8 mouse cellular contexts compared by ENCODE assay signal in the genomic region with DNA sequence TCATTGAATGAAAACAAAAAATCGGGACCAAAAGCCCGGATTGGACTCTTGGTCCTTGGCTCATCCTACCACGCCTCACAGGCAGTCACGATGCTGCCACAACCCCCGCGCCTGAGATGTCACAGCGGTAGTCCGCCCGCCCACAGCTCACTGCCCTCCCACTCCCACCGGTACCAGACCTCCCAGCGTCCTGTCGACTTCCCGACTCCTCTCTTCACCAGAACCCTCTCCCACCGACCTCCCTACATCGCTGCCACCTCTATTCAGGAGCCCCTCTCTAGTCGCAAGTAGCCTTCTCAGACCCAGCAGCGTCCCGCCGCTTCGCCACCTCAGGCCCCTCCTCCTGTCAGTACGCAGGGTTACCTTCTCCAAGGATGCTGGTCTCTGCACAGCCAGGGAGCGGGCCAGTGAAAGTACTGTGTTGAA. TPM values are rescaled to one million over a fixed set of nuclear protein-coding genes. Genes with fewer than 3 reads are reported as not detected.
DNase-seq lines count a peak whose midpoint lies in the region; ATAC-seq lines count a peak whose summit lies in the region.

No protein-coding gene starts in this region.

- H3K27ac ChIP-seq in brown adipose tissue, adult 24 weeks (replicated peaks; ENCODE audit: low read depth, low read length), result peak overlapping the region; percentile 74

- H3K4me1 ChIP-seq in brown adipose tissue, adult 24 weeks (ENCODE audit: control insufficient read depth, insufficient read depth, insufficient read length, low read length), result peaks cover 11% of the 10 kb centered on the region

- peak; percentile 24 to 46; a peak in 3 of 4 replicates for ATAC-seq in hematopoietic stem cell, adult 5-6 weeks (replicated peaks in 1 of 2; ENCODE audit: insufficient read depth in 1 of 2, low FRiP score in 2 of 2, low TSS enrichment in 1 of 2, low read depth in 1 of 2, poor library complexity in 2 of 2, severe bottlenecking in 2 of 2)

- H3K4me3 ChIP-seq in brown adipose tissue, adult 24 weeks (ENCODE audit: insufficient read depth, low read depth, low read length), result peak overlapping the region; percentile 98

- peak; percentile 86 for DNase-seq in Muller cell, postnatal 12 days (ENCODE audit: inconsistent ontology term)
- peak; percentile 43 for DNase-seq in forelimb bud, embryonic 11.5 days (ENCODE audit: low read depth, low spot score)
- DNase-seq in layer of hippocampus, adult 8-10 months (ENCODE audit: low spot score in 2 of 2), result peak; percentile 80
- DNase-seq in lung, adult 18-20 months, result peak; percentile 59 to 67
- DNase-seq in ovary, adult 18-20 months (ENCODE audit: low spot score), result peak; percentile 67
- DNase-seq in spleen, postnatal 4 days (ENCODE audit: low spot score in 2 of 2), result no peak

RNA-seq across cellular contexts. Expression of gene Snap29, which starts 0.5 kb away (rescaled TPM):
- 18.4 and 24.4 TPM in 2 replicates for polyA plus RNA-seq in brown adipose tissue, adult 24 weeks (2012; ENCODE audit: insufficient read depth, insufficient read length, missing spikeins)
- total RNA-seq in hematopoietic stem cell, adult 5-6 weeks (2017), result 19.8 and 23.1 TPM in 2 replicates
- total RNA-seq in layer of hippocampus, adult 8-10 months (2022), result 10 to 100 TPM; 19.5 to 21.6 (median 20.7) TPM

RNA-seq across cellular contexts. Expression of gene Pi4ka, which starts 0.8 kb away (rescaled TPM):
- polyA plus RNA-seq in brown adipose tissue, adult 24 weeks (2012; ENCODE audit: insufficient read depth, insufficient read length, missing spikeins), result 76.2 and 77.2 TPM in 2 replicates
- total RNA-seq in hematopoietic stem cell, adult 5-6 weeks (2017), result 42.2 and 46.0 TPM in 2 replicates
- 100 to 1,000 TPM; 261 to 306 (median 301) TPM for total RNA-seq in layer of hippocampus, adult 8-10 months (2022)

RNA-seq across cellular contexts. Expression of gene Crkl, which starts 46.5 kb away (rescaled TPM):
- polyA plus RNA-seq in brown adipose tissue, adult 24 weeks (2012; ENCODE audit: insufficient read depth, insufficient read length, missing spikeins), result 9.2 and 13.9 TPM in 2 replicates
- 27.4 and 35.1 TPM in 2 replicates for total RNA-seq in hematopoietic stem cell, adult 5-6 weeks (2017)
- 10 to 100 TPM; 35.3 to 49.3 (median 38.4) TPM for total RNA-seq in layer of hippocampus, adult 8-10 months (2022)

Comparison
In these comparisons a context has a peak if more than half of its experiments do, and no peak if none do; other contexts are left out.
1. DNase-seq: peak in Muller cell, postnatal 12 days (single experiment), forelimb bud, embryonic 11.5 days (single experiment), layer of hippocampus, adult 8-10 months (2 of 2), lung, adult 18-20 months (2 of 2) and ovary, adult 18-20 months (single experiment); none in spleen, postnatal 4 days (0 of 2).